Mouse (Mus musculus) T-helper 1 cell (primary cell): ENCODE measurements at regions not wholly inside any gene's neighbourhood (a gene's known extent, or its start where the extent isn't known, plus 50 kb on each side); places are given as distances from the start of the nearest gene placed in this dataset.
"Not testable (repeated sequence)": the region's sequence is repeated elsewhere in the genome, so short reads cannot be mapped to it uniquely, and the experiment has no call there.

Experiments used
- in situ Hi-C: fragments of 300-600 bp; cut with MboI, MseI; formaldehyde crosslinking; loops from one replicate; pipeline ENCODE4 v1.15.1; 2025; ENCODE audit warnings: high pct_unique_total_duplicates

DNA sequence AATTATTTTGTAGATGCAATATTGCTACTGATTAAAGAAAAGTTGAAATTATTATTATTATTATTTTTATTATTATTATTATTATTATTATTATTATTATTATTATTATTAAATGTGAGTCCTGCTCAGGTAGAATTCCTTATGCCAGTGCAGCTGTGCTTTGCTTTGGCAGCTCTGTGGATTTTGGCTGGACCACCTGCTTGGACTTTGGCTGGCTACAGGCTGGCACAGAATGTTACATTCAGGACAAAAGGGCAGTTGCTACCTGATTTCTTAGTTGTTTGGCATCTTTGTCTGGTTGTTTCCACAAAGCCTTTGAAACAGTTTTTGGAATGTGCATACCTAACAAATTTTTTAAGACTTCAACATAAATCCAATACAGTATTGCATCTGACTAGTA is 307.7 kb upstream of the Adamts5 start:
- in situ Hi-C loops = no loop called here

DNA sequence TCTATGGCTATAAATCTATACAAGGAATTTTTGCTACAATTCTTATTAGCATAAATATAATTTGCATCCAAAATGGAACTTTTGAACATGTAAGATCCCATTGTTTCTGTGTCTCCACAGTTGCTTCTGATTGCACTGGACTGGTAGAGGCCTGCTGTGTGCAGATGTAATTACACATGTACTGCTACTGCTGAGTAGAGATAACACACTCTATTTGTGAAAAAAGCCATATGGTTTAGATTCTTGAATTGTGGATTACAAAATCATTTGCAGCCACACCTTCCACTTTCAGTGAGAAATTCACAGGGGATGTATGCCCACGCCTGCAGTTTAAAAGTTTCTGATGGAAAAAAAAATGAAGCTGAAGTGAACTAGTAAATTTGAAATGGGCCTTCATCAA is 288.2 kb upstream of the Adamts5 start:
- in situ Hi-C loops = no loop called here

DNA sequence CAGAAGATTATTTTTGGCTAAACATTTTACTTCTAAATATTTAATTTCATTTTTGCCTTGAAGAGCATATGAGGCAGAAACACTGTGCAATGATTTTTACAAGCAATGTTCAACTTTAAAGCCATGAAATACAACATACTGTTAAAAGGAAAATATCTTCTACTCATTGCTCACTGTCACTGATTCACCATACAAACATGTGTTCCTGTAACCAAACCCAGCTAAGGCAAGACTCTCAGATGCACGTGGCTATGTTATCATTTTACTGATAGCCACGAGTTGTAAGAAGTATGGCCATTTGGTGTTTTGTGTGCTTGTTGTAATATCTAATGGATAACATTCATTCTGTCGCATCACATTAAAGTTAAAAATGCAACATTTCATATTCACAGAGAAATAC is 287.3 kb upstream of the Adamts5 start:
- in situ Hi-C loops = no loop called here

DNA sequence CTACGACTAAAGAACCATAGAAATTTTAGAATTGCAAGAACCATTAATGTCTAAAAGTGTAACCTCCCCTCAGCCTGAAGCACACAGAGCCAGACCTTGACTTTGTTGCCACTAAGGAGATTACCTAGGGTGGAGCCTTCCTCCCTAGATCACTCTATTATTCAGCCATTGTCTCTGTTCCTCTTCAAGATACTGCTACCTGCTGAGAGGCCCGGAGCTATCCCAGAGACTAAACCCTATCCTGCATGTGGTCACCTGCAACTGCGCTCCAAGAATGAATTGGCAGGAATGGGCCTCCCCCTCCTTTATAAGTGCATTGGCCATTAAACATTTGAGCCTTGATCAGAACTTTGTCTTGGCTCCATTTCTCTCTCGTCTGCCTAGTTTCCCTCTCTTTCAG is 286.0 kb upstream of the Adamts5 start:
- in situ Hi-C loops = not testable (repeated sequence)

DNA sequence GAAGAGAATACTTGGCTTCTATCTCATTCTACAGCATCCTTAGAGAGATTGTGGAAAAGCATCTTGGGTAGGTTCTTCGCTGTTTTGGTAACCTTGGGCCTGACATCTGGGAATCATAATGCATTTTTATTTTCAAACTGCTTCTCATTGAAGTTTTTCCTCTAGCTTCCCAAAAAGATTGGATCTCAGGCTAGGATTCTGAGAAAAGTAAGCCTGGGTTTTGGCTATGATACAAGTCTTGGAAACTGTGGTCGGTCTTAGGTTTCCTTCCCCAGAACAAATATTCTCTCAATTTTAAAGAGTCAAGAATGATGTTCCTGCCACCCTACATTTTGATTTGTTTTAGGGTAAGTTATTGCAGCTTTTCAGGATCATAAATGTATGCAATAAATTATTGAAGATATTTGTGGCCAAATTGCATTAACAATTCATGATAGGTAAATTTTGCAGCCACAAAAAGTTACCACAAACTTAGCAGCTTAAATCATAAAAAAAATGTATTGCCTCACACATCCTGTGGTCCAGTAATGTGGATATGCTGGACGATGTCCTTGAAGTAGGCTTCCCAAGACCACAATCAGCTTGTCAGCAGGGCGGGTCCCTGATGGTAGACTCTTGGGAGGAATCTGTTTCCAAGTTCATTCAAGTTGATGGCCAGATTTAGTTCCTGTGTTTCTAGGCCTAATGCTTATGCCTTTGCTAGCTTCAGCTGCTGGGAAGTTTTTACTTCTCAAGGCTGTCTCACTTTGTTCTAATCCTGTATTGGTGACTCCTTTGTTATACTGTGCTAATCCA is 257.6 kb upstream of the Adamts5 start:
- in situ Hi-C loops = no loop called here

DNA sequence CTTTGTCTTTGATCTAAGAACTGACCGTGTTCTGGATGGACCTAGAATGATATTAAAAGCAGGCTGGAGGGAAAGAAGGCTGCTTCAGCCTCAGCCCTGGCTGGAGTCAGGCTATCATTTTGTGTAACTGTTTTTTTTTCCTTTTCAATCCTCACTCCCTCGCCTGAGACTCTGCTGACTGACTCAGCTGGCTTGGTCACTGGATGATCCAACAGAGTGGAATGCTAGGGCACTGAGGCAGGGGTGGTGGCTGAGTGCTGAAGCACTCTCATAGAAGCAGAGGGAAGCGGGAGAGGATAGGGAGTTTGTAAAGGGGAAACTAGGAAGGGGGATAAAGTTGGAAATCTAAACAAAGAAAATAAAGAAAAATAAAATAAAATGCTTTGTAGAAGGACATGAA is 236.5 kb upstream of the Adamts5 start:
- in situ Hi-C loops = no loop called here

DNA sequence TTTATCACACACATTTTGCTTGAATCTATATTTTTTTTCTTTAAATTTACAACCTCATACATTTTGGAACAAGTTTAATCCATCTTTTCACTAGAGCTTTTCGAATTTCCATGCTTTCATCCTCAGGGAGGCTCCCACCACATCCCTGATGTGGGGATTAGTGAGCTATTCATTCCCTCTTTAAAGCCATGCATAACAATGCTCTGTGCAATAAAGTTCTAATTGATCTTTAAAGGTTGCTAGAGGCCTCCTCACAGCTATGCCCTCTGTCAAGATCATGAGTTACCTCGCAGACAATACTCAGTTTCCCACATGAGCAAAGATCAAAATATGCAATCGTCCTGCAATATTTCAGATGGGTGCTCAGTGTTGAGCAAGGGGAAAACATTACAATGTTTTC is 234.5 kb upstream of the Adamts5 start:
- in situ Hi-C loops = no loop called here

DNA sequence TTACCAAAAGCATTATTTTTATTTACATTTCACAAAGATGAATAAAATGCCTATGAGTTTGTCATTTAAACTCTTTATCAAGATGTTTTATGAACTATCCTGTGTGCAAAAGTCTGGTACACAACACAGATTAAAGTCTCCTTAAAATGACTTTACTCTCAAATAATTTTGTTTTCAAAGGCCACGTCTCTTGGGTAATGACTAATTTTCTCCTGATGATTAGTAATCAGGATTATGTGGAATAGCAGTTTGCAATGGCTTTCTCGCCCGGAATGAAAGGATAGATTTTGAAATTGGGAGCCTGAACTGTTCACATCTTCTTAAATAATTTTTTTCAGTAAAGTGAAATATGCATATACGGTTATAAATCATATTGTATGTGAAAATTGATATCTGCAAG is 225.8 kb upstream of the Adamts5 start:
- in situ Hi-C loops = no loop called here

DNA sequence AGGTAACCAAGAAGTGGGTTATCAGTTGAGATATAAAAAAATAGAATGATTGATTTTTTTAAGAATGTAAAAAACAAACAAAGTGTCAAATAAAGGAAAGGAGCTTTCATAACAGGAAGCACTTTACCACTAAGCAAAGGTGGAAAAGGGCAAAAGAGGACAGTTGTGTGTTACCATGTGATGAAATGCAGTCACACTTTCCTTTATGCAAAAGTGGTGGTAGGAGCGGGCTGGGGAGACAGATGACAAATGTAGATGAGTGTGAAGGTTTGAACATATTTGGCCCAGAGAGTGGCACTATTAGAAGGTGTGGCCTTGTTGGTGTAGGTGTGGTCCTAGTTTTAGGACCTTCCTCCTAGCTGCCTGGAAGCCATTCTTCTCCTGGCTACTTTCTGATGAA is 222.6 kb upstream of the Adamts5 start:
- in situ Hi-C loops = no loop called here

DNA sequence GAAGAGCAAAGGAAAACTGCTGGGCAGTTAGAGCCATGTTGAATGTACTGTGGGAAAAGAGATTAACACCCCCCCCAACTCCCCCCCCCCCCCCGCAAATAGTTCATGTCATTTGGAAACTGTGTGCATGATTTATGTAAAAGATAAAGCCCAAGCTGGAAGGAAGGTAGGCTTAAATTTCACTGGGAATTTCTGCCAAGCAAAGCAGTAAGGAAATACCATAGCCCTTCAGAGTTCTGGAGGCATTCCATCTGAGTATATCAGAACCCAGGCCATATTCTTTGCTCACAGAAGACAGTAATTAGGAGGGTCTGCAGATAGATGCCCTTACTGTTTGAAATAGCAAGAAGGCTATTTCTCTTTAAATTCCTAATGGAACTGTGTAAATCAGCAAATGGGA is 221.3 kb upstream of the Adamts5 start:
- in situ Hi-C loops = no loop called here

DNA sequence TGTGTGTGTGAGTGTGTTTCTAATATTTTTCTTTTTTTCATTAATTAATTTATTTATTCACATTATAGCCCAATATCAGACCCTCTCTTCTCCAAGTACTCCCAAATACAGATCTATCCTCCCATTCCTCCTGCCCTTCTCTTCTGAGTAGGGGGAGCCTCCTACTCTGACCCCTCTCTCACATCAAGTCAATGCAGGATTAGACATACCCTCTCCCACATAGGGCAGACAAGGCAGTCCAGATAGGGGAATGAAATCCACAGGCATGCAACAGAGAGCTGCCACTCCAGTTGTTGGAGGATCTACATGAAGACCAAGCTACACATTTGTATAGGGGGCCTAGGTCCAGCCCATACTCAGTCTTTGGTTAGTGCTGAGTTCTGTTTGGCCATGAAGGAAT is 216.3 kb upstream of the Adamts5 start:
- in situ Hi-C loops = no loop called here

DNA sequence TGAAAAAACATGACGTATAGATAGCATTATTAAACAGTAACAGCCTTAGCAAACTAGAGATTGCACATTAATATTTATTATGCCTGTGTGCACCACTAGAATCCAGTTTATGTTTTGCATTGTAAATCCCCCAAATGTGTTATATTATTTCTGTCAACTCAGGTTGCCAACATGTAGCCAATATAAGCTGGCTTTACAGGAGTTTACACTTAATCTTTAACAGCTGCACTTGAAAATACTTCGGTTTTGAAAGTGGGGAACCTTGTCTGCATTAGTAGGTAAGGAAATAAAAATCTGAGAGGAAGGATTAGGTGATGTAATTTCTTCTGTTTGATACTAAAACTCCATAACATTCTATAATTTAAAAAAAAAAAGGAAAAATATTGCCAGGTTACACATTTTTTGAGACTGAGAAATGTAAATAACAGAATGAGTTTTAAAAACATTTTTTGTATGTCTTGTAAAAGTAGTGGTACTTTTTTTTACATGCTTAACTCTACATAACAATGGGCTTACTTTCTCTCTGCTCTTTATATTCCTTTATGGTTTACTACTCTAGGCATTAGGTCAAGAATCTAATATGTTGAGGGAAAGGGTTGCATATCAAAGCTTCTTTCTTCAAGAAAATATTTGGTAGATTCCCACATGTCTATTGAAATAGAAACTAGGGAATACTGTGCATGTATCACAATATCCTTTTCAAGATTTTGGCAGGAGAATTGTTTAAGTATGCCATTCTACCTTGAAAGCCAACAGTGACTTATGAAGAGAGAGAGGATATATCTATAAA is 214.2 kb upstream of the Adamts5 start:
- in situ Hi-C loops = no loop called here

DNA sequence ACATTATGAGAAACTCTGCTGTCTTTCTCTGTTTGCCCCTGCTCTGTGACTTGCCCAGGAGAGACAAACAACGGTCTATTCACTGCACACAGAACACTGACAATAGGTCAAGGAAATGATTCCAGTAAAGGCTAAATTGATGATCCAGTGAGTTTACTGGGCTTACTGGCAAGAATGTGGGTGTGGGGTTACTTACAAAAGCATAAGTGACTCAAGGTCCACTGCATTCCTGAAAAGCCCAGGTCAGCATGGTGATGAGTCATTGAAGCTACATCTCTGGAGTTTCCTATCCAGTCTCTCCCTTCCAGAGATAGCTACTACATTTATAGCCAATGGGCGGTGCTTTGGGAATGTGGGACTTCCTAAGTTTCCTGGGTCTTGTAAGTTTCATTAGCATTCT is 192.8 kb upstream of the Adamts5 start:
- in situ Hi-C loops = no loop called here

DNA sequence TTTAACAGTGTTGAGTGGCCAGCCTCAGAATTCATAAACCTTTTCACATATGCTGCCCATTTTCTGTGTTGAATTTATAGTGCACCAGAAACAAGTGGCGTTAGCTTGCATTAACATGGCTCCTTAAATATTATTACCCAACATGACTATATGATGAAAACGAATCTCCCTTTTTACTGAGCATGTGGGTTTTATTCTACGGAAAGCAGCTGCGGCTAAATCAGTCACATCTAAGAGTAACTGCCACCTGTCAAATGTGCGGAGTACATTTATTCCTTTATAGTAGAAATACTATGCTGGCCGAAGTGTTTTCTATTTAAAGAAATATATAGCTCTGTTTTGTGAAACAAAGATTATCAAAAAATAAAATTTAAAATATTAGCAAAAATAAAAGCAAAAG is 188.5 kb upstream of the Adamts5 start:
- in situ Hi-C loops = no loop called here

DNA sequence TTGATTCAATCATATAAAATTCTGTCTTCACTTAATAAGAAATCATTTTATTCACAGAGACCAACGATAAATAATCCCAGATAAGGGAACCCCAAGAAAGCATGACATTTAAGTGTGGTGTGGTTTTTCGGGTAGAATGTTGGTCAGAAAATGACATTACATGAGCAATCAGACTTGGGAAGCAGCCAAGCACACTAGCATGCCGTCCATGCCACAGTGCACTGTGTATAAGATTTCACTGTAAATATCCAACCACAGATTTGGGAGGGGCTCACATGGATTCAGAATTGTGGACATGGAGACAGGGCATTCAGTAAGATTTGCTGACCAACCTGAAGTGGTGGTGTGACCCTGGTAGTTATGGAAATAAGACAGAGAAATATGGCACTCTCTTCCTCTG is 185.8 kb upstream of the Adamts5 start:
- in situ Hi-C loops = no loop called here

DNA sequence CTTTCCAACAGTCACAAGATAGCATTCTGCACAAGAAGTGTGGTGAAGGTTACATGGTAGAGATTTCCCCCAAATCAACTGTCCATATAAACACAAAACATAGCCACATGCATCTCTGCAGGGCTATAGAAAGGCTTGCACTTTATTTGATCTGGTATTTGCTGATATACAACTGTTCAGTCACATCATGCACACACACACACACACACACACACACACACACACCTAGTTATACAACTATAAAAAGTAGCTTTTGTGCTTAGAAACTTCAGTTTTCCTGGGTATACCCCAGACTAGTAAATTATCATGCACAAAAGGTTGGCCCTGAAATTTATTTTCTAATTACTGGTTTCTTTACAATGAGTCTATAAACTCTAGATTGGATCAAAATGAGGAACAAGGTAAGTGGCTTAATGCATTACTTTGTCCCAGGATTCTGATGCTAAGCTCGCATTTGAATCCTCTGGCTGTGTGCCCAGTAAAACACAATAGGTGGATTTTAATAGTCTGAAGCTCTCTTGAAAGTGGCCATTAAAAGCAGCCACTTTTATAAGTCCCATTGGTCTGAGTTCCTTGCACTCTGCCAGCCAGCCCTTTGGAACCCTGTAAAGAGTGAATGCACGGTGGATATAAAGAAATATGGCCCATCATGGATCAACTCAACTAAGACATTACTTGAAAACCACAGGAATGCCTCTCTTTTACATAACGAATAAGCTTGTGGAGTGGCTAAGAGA is 166.2 kb upstream of the Adamts5 start:
- in situ Hi-C loops = no loop called here

DNA sequence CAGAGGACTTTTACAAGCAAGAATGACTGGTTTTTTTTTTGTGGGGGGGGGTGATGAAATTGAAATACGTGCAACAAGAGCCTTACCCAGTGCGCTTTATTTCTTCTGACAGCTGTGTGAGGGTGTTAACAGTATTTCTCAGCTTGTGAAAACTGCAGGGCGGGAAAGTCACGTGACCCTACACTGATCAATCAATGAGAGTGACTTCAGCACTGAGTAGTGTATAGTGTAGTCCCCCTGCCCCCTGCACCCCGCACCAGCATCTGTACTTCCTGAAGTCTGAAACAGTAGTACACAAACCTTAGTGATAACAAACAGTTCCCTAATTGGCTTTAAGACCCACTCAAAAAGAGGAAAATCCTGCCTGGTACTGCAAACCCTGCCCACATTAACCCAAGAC is 158.5 kb upstream of the Adamts5 start:
- in situ Hi-C loops = no loop called here

DNA sequence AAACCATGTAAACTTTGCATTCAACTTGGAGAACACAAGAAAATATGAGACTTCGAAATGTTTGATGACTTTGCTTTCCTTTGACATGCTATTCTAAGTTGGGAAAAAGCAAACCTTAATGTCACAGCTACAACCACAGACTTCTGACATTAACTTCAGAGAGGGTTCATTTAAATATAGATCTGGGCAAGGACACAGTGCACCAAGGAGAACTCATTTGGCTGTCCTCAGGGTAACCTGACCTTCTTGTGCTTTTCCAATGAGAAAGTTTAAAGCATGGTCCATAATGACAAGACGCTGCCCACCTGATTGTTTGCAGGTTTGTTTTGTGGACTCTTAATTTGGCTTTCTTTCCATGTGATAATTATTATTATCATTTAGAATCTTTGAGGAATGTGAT is 143.1 kb upstream of the Adamts5 start:
- in situ Hi-C loops = no loop called here

DNA sequence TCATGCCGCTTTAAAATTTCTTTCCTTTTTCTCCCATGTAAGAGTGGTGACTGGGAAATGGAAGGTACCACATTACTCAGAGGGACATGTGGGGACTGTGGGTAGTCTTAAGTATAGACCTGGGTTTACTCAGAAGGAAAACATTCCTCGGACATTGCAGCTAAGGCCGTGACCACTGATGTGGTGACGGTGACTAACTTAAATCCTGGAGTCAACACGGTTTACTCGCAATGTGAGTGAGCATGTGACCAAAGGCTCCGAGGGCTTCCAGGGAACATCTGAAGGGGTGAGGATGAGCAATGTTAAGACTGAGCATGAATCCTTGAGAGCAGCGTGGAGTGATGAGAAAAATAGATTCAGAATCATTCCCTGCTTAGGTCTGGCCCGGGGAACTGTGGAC is 133.1 kb upstream of the Adamts5 start:
- in situ Hi-C loops = no loop called here

DNA sequence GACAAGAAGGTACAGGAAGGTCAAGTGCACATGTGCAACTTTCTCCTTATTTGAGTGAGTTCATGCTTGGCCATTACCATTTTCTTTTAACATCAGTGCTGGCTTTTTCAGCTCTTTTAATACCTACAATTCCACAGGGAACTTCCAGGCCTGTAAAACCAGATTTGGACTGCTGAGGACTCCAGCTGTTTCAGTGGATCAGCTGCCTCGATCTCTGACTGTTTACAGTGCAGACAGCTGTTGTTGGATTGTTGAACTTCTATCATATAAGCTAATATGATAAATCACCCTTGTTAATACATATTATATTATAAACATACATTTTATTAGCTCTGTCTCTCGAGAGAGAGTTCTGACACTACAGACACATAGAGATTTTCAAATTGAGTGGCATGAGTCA is 126.1 kb upstream of the Adamts5 start:
- in situ Hi-C loops = no loop called here

DNA sequence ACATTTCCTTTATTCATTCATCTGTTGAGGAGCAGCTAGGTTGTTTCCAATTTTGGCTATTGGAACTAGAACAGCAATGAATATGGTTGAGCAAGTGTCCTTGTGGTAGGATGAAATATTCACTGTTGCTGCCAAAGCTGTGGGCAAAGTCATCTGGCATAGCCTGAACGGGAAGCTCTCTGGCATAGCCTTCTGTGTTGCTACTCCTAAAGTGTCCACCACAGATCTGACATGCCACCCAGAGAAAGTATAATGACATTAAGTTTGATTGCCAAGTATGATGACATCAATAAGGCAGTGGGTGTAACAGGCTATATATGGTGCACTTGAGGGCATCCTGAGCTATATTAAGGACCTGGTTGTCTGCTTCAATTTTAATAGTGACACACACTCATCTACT is 113.7 kb upstream of the Adamts5 start:
- in situ Hi-C loops = no loop called here

DNA sequence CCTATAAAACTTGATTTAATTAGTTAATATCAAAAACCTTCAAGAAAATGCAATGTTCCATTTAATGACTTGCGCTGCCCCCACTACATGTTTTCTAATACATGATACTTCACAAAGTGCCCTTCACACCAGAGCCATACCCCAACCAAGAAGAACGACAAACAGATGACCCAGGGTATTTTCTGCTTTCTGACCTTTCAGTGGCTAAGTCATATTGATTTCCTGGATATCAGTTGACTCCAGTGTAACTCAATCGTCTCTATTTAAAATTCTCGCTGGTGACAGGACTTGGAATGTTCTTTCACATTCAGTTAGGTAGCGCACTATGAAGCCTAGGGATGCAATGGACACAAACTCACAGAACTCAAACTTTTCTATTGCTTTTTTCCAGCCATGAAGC is 109.4 kb upstream of the Adamts5 start:
- in situ Hi-C loops = no loop called here
